Mouse (Mus musculus) neural tube, embryonic 11.5 days (tissue): ENCODE results near the gene Ptx4. TPM values are rescaled to one million over a fixed set of nuclear protein-coding genes. Genes with fewer than 3 reads are reported as not detected.
A peak's percentile ranks its signal among the peaks of the same experiment; 100 is the strongest.
"Not testable (repeated sequence)": the region's sequence is repeated elsewhere in the genome, so short reads cannot be mapped to it uniquely, and the experiment has no call there.

Experiments used
- ATAC-seq: fragments of 200-750 bp; cut with Nextera tagmentation; 2 replicates; pipeline ENCODE4 v1.8.0; 2017; ENCODE audit warnings: moderate number of reproducible peaks, mild to moderate bottlenecking, moderate TSS enrichment, moderate library complexity; ENCODE audit not compliant: insufficient read depth, low FRiP score, low TSS enrichment
- DNase-seq: peaks from one replicate; pipeline ENCODE4 v3.0.0-alpha.2; 2015; ENCODE audit warnings: low spot score
- H3K27ac ChIP-seq: fragments of 300-500 bp; sonication (generic); 2 replicates; pipeline ENCODE4 v1.5.1; 2014; ENCODE audit warnings: low read depth, mild to moderate bottlenecking, low read length
- H3K27me3 ChIP-seq: fragments of 300-500 bp; sonication (generic); 2 replicates; pipeline ENCODE4 v1.6.1; 2014; ENCODE audit warnings: mild to moderate bottlenecking, low read length, mixed read lengths; ENCODE audit not compliant: control insufficient read depth, insufficient read depth
- H3K36me3 ChIP-seq: fragments of 300-500 bp; sonication (generic); 2 replicates; pipeline ENCODE4 v1.6.1; 2014; ENCODE audit warnings: mild to moderate bottlenecking, low read length, moderate library complexity, mixed read lengths; ENCODE audit not compliant: control insufficient read depth, insufficient read depth
- H3K4me1 ChIP-seq: fragments of 300-500 bp; sonication (generic); 2 replicates; pipeline ENCODE4 v1.6.1; 2014; ENCODE audit warnings: low read length, mixed read lengths; ENCODE audit not compliant: control insufficient read depth, insufficient read depth
- H3K4me2 ChIP-seq: fragments of 300-500 bp; sonication (generic); 2 replicates; pipeline ENCODE4 v1.6.1; 2014; ENCODE audit warnings: low read depth, mild to moderate bottlenecking, moderate library complexity
- H3K4me3 ChIP-seq: fragments of 300-500 bp; sonication (generic); 2 replicates; pipeline ENCODE4 v1.5.1; 2014; ENCODE audit warnings: low read depth, low read length
- H3K9ac ChIP-seq: fragments of 300-500 bp; sonication (generic); 2 replicates; pipeline ENCODE4 v1.6.1; 2014; ENCODE audit warnings: mild to moderate bottlenecking, low read length
- H3K9me3 ChIP-seq: fragments of 300-500 bp; sonication (generic); 2 replicates; pipeline ENCODE4 v1.6.1; 2016; ENCODE audit warnings: low read length; ENCODE audit not compliant: control insufficient read depth
- WGBS: fragments of 180-500 bp; shearing (Covaris S2); extraction: QIAGEN DNeasy Blood & Tissue Kit; methylation state at CpG from one replicate; pipeline ENCODE4 v1.1.7; 2014; 5-methylcytosine and 5-hydroxymethylcytosine counted together
- polyA plus RNA-seq: library from polyadenylated mRNA; unstranded; fragments of >200 nt; fragmentation: Nextera tagmentation; extraction: Ambion mirVana; gene quantifications from 2 replicates; pipeline ENCODE4 v1.2.1, GENCODE M21; 2014

Gene Ptx4
- polyA plus RNA-seq, 1 experiment from 2014 or later, result not detected

GRCm38 (mm10) chr17:25125442-25126060 is 5.0 kb downstream of the Ptx4 start:
- not testable (repeated sequence) for ATAC-seq, H3K4me1 ChIP-seq, DNase-seq, H3K27ac ChIP-seq, H3K9me3 ChIP-seq, H3K4me2 ChIP-seq, H3K27me3 ChIP-seq, H3K36me3 ChIP-seq, H3K9ac ChIP-seq, H3K4me3 ChIP-seq
- 71% methylated on average over 3 of the region's 3 CpGs for WGBS

GRCm38 (mm10) chr17:25127079-25127478 is 6.5 kb downstream of the Ptx4 start:
- Histone ChIP-seq H3K9me3 (no peaks in the 10 kb centered on the region), H3K27me3 (0 out of 2 replicates have a peak, but pooled peaks cover 2% of the 10 kb centered on the region), H3K4me3 (no peak overlapping the region), H3K36me3 (no peaks in the 10 kb centered on the region), H3K4me2 (no peak overlapping the region), H3K9ac (no peak overlapping the region), H3K4me1 (no peaks in the 10 kb centered on the region), H3K27ac (no peak overlapping the region)
- ATAC-seq (no peak), DNase-seq (no peak)
- 65% methylated on average over 8 of the region's 8 CpGs for WGBS

GRCm38 (mm10) chr17:25127681-25128080 is 7.1 kb downstream of the Ptx4 start:
- no peak overlapping the region for H3K9ac ChIP-seq

GRCm38 (mm10) chr17:25130060-25130459 is 9.5 kb downstream of the Ptx4 start:
- Histone ChIP-seq H3K36me3 (no peaks in the 10 kb centered on the region), H3K4me1 (peaks cover 7% of the 10 kb centered on the region), H3K27me3 (no peaks in the 10 kb centered on the region), H3K4me3 (no peak overlapping the region), H3K9ac (no peak overlapping the region), H3K9me3 (no peaks in the 10 kb centered on the region), H3K27ac (no peak overlapping the region), H3K4me2 (no peak overlapping the region)
- WGBS, result 95% methylated on average over 1 of the region's 1 CpGs
- ATAC-seq (no peak), DNase-seq (no peak)

More at GRCm38 (mm10) chr17:25127681-25128080, 7.1 kb downstream of the Ptx4 start:
- no peak overlapping the region for H3K4me3 ChIP-seq
- H3K9me3 ChIP-seq, result no peaks in the 10 kb centered on the region
- no peak for DNase-seq
- ATAC-seq, result no peak
- H3K27ac ChIP-seq, result no peak overlapping the region
- no peaks in the 10 kb centered on the region for H3K4me1 ChIP-seq
- 78% methylated on average over 9 of the region's 9 CpGs for WGBS
- no peaks in the 10 kb centered on the region for H3K36me3 ChIP-seq
- H3K27me3 ChIP-seq, result 0 out of 2 replicates have a peak, but pooled peaks cover 2% of the 10 kb centered on the region
- H3K4me2 ChIP-seq, result no peak overlapping the region

GRCm38 (mm10) chr17:25133275-25133698 is 12.7 kb downstream of the Ptx4 start, which contains the start of gene Clcn7:
TSS of gene Clcn7 (plus strand) at chr17:25133391.
- Histone ChIP-seq H3K9ac (peak within 1 kb of the TSS; percentile 82), H3K27me3 (no peaks in the 10 kb centered on the region), H3K4me3 (peak within 1 kb of the TSS; percentile 83), H3K36me3 (no peaks in the 10 kb centered on the region), H3K27ac (no peak within 1 kb of the TSS), H3K9me3 (no peaks in the 10 kb centered on the region), H3K4me1 (peaks cover 7% of the 10 kb centered on the region), H3K4me2 (peak within 1 kb of the TSS; percentile 75)
- under 1% methylated on average over 35 of the region's 40 CpGs for WGBS
- ATAC-seq, result peak; percentile 90
- DNase-seq, result peak; percentile 91

GRCm38 (mm10) chr17:25135622-25136021 is 15.1 kb downstream of the Ptx4 start:
- WGBS, result 91% methylated on average over 6 of the region's 6 CpGs
- H3K4me2 ChIP-seq, result no peak overlapping the region
- no peak for ATAC-seq
- no peak overlapping the region for H3K27ac ChIP-seq
- DNase-seq, result no peak
- H3K36me3 ChIP-seq, result no peaks in the 10 kb centered on the region
- no peaks in the 10 kb centered on the region for H3K9me3 ChIP-seq
- H3K4me1 ChIP-seq, result peaks cover 7% of the 10 kb centered on the region
- H3K4me3 ChIP-seq, result no peak overlapping the region
- H3K27me3 ChIP-seq, result no peaks in the 10 kb centered on the region
- H3K9ac ChIP-seq, result no peak overlapping the region

- no peaks in the 10 kb centered on the region for H3K9me3 ChIP-seq
- 100% methylated on average over 1 of the region's 1 CpGs for WGBS
Measured at GRCm38 (mm10) chr17:25138803-25139202, 18.2 kb downstream of the Ptx4 start.

GRCm38 (mm10) chr17:25139960-25140359 is 19.4 kb downstream of the Ptx4 start:
- H3K36me3 ChIP-seq, result no peaks in the 10 kb centered on the region
- H3K9ac ChIP-seq, result no peak overlapping the region
- no peak overlapping the region for H3K4me3 ChIP-seq
- H3K27me3 ChIP-seq, result no peaks in the 10 kb centered on the region
- no peaks in the 10 kb centered on the region for H3K4me1 ChIP-seq
- no peak overlapping the region for H3K4me2 ChIP-seq
- H3K27ac ChIP-seq, result no peak overlapping the region
- no peaks in the 10 kb centered on the region for H3K9me3 ChIP-seq
- ATAC-seq, result no peak
- 68% methylated on average over 4 of the region's 4 CpGs for WGBS
- DNase-seq, result no peak

More at GRCm38 (mm10) chr17:25138803-25139202, 18.2 kb downstream of the Ptx4 start:
- Histone ChIP-seq H3K9ac (no peak overlapping the region), H3K4me3 (no peak overlapping the region), H3K4me2 (no peak overlapping the region), H3K27ac (no peak overlapping the region), H3K4me1 (peaks cover 6% of the 10 kb centered on the region), H3K36me3 (no peaks in the 10 kb centered on the region), H3K27me3 (no peaks in the 10 kb centered on the region)
- DNase-seq (no peak), ATAC-seq (no peak)

GRCm38 (mm10) chr17:25162161-25162560 is 41.6 kb downstream of the Ptx4 start, which contains the start of gene Ccdc154:
TSS of gene Ccdc154 (plus strand) at chr17:25162461.
- DNase-seq, result no peak
- H3K36me3 ChIP-seq, result peaks cover 8% of the 10 kb centered on the region

More at GRCm38 (mm10) chr17:25162161-25162560, 41.6 kb downstream of the Ptx4 start, which contains the start of gene Ccdc154:
- no peak within 1 kb of the TSS for H3K27ac ChIP-seq
- H3K27me3 ChIP-seq, result no peaks in the 10 kb centered on the region
- no peak for ATAC-seq
- no peak within 1 kb of the TSS for H3K9ac ChIP-seq
- H3K9me3 ChIP-seq, result no peaks in the 10 kb centered on the region
- H3K4me1 ChIP-seq, result no peaks in the 10 kb centered on the region
- H3K4me3 ChIP-seq, result no peak within 1 kb of the TSS
- WGBS, result 82% methylated on average over 1 of the region's 1 CpGs
- H3K4me2 ChIP-seq, result no peak within 1 kb of the TSS
